Mouse (Mus musculus): ENCODE measurements at regions not wholly inside any gene's neighbourhood (a gene's known extent, or its start where the extent isn't known, plus 50 kb on each side); places are given as distances from the start of the nearest gene placed in this dataset.

DNA sequence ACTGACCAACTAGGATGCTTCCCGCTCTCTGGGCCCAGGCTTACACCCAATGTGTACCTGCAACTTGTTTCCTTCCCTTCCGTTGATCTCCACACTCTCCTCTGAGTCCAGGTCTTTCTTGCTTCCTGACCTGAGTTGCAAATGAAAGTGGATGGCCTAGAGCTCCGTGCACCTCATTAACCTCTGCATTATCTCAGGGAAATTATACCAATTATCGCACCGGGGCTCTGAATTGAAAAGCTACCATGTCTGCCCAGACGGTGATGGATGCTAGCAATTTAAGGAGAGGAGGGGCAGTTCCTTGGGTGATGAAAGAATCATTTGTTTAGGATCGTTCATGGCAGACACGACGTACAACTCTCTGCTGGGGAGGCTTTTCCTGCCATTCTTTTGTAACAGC, 460.4 kb upstream of the Cdh11 start:
- TF ChIP-seq CTCF (IDR thresholded peaks at IDR 0.05; ENCODE audit: borderline replicate concordance, insufficient read depth, low read length) (no peak), POLR2A (IDR thresholded peaks at IDR 0.05; ENCODE audit: low read depth, low read length) (no peak)
